Mouse (Mus musculus) spleen, adult 2 months (tissue): Measurements from ENCODE around the gene Dock3.

ENCODE experiments used
- CTCF ChIP-seq: fragments of 200-500 bp; IDR thresholded peaks from 2 replicates; pipeline ENCODE4 v1.5.1; 2011; ENCODE audit warnings: mild to moderate bottlenecking, inconsistent platforms; ENCODE audit not compliant: insufficient read depth, insufficient read length, insufficient replicate concordance; ENCODE audit errors: extremely low read depth
- POLR2A ChIP-seq: fragments of 200-500 bp; IDR thresholded peaks from 2 replicates; pipeline ENCODE4 v1.6.1; 2011; ENCODE audit warnings: low read depth, low read length, inconsistent platforms

DNA sequence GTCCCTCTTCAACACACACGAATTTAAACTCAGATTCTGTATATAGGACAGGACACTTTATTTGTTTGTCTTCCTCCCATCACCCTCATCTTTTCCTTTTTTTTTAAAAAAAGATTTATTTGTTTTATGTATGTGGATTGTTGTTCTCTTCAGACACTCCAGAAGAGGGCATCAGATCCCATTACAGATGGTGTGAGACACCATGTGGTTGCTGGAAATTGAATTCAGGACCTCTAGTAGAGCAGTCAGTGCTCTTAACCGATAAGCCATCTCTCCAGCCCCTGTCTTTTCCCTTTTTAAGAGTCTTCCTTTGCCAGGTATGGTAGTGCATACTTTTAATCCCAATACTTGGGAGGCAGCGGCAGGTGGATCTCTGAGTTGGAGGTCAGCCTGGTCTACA lies 375.0 kb downstream of the Dock3 start:
- TF ChIP-seq CTCF (no peak), POLR2A (no peak)
